Mouse (Mus musculus): ENCODE data around the gene Ppp3ca. TPM values are rescaled to one million over a fixed set of nuclear protein-coding genes. Genes with fewer than 3 reads are reported as not detected.

The Ppp3ca gene
- total RNA-seq, 2 experiments from 2014 or later = 1,278 to 1,345 TPM

- no peak for DNase-seq
These were observed 192.3 kb downstream of the Ppp3ca start for GRCm38 (mm10) chr3:136862051-136862837.

GRCm38 (mm10) chr3:136863127-136863526 is 193.2 kb downstream of the Ppp3ca start:
- no peak for DNase-seq

GRCm38 (mm10) chr3:136864306-136864705 is 194.4 kb downstream of the Ppp3ca start:
- no peak for DNase-seq

GRCm38 (mm10) chr3:136865176-136865859 is 195.4 kb downstream of the Ppp3ca start:
- DNase-seq = no peak

GRCm38 (mm10) chr3:136866095-136866494 is 196.2 kb downstream of the Ppp3ca start:
- DNase-seq = no peak

GRCm38 (mm10) chr3:136866571-136866970 is 196.6 kb downstream of the Ppp3ca start:
- no peak for DNase-seq

GRCm38 (mm10) chr3:136867366-136867765 is 197.4 kb downstream of the Ppp3ca start:
- DNase-seq = no peak

- peak in 1 of 2 experiments; percentile 38 for DNase-seq
These were observed 202.0 kb downstream of the Ppp3ca start for GRCm38 (mm10) chr3:136871772-136872532.

GRCm38 (mm10) chr3:136872533-136873095 is 202.7 kb downstream of the Ppp3ca start:
- no peak for DNase-seq

- no peak for DNase-seq
These were observed 204.0 kb downstream of the Ppp3ca start for GRCm38 (mm10) chr3:136873809-136874449.

- DNase-seq = no peak
These were observed 204.6 kb downstream of the Ppp3ca start for GRCm38 (mm10) chr3:136874566-136874965.

- no peak for DNase-seq
These were observed 217.8 kb downstream of the Ppp3ca start for GRCm38 (mm10) chr3:136887741-136888140.

- DNase-seq = no peak
These were observed 222.2 kb downstream of the Ppp3ca start for GRCm38 (mm10) chr3:136892140-136892539.

GRCm38 (mm10) chr3:136893596-136894402 is 223.9 kb downstream of the Ppp3ca start:
- no peak for DNase-seq

GRCm38 (mm10) chr3:136895498-136895897 is 225.6 kb downstream of the Ppp3ca start:
- DNase-seq = no peak

GRCm38 (mm10) chr3:136896276-136896675 is 226.4 kb downstream of the Ppp3ca start:
- no peak for DNase-seq

- no peak for DNase-seq
These were observed 229.8 kb downstream of the Ppp3ca start for GRCm38 (mm10) chr3:136899744-136900143.

- DNase-seq = no peak
These were observed 231.1 kb downstream of the Ppp3ca start for GRCm38 (mm10) chr3:136900986-136901385.

- no peak for DNase-seq
These were observed 232.9 kb downstream of the Ppp3ca start for GRCm38 (mm10) chr3:136902776-136903175.

GRCm38 (mm10) chr3:136905577-136905976 is 235.7 kb downstream of the Ppp3ca start:
- no peak for DNase-seq

GRCm38 (mm10) chr3:136909534-136909933 is 239.6 kb downstream of the Ppp3ca start:
- DNase-seq = no peak

All from layer of hippocampus, postnatal 36 days (tissue).